Mouse (Mus musculus) retina, postnatal 1 day (tissue): ENCODE results near the gene Map10.

Source experiments
- DNase-seq: peaks from one replicate; pipeline ENCODE4 v3.0.0-alpha.2; 2012

Map10 gene

GRCm38 (mm10) chr8:125669700-125670195 lies at the start of gene Map10:
Gene Map10, plus strand, starts transcription at chr8:125669818.
- peak; percentile 91 for DNase-seq

GRCm38 (mm10) chr8:125620301-125620700 lies 49.3 kb upstream of the Map10 start:
- no peak for DNase-seq

GRCm38 (mm10) chr8:125624287-125624686 lies 45.3 kb upstream of the Map10 start:
- no peak for DNase-seq

- DNase-seq, result no peak
Observed at GRCm38 (mm10) chr8:125626381-125626780, 43.2 kb upstream of the Map10 start.

GRCm38 (mm10) chr8:125628834-125629233 lies 40.8 kb upstream of the Map10 start:
- no peak for DNase-seq

GRCm38 (mm10) chr8:125638411-125639058 lies 31.1 kb upstream of the Map10 start:
- DNase-seq, result no peak

GRCm38 (mm10) chr8:125639631-125640030 lies 30.0 kb upstream of the Map10 start:
- DNase-seq, result no peak

GRCm38 (mm10) chr8:125640766-125641165 lies 28.9 kb upstream of the Map10 start:
- no peak for DNase-seq

- DNase-seq, result no peak
Observed at GRCm38 (mm10) chr8:125641808-125642207, 27.8 kb upstream of the Map10 start.

- DNase-seq, result peak; percentile 64
Observed at GRCm38 (mm10) chr8:125645757-125646478, 23.7 kb upstream of the Map10 start.

- DNase-seq, result no peak
Observed at GRCm38 (mm10) chr8:125649447-125649846, 20.2 kb upstream of the Map10 start.

GRCm38 (mm10) chr8:125654821-125655220 lies 14.8 kb upstream of the Map10 start:
- no peak for DNase-seq

- peak; percentile 68 for DNase-seq
Observed at GRCm38 (mm10) chr8:125658508-125658907, 11.1 kb upstream of the Map10 start.

- DNase-seq, result no peak
Observed at GRCm38 (mm10) chr8:125658926-125659325, 10.7 kb upstream of the Map10 start.

GRCm38 (mm10) chr8:125660397-125660796 lies 9.2 kb upstream of the Map10 start:
- DNase-seq, result peak; percentile 86

- DNase-seq, result no peak
Observed at GRCm38 (mm10) chr8:125661958-125662668, 7.5 kb upstream of the Map10 start.

GRCm38 (mm10) chr8:125662669-125663048 lies 7.0 kb upstream of the Map10 start:
- DNase-seq, result no peak

- DNase-seq, result no peak
Observed at GRCm38 (mm10) chr8:125665183-125665875, 4.3 kb upstream of the Map10 start.

- no peak for DNase-seq
Observed at GRCm38 (mm10) chr8:125665876-125666186, 3.8 kb upstream of the Map10 start.

- no peak for DNase-seq
Observed at GRCm38 (mm10) chr8:125666201-125666600, 3.4 kb upstream of the Map10 start.

- DNase-seq, result no peak
Observed at GRCm38 (mm10) chr8:125667248-125667647, 2.4 kb upstream of the Map10 start.

GRCm38 (mm10) chr8:125669159-125669699 lies 389 bp upstream of the Map10 start:
- no peak for DNase-seq

GRCm38 (mm10) chr8:125670420-125670819 lies 802 bp downstream of the Map10 start:
- no peak for DNase-seq
